Mouse (Mus musculus) lung, adult 18-20 months (tissue): Measurements from ENCODE around the gene Tsnax.

ENCODE experiments used
- DNase-seq, 2 experiments: peaks; one replicate each; pipeline ENCODE4 v3.0.0; 2022; ENCODE audit warnings: mixed read lengths in 2 of 2

The Tsnax gene

GRCm38 (mm10) chr8:125043935-125044334 lies 31.1 kb downstream of the Tsnax start:
- no peak for DNase-seq

- DNase-seq: no peak
These were observed 33.0 kb downstream of the Tsnax start for GRCm38 (mm10) chr8:125045760-125046159.

GRCm38 (mm10) chr8:125049051-125049750 lies 36.4 kb downstream of the Tsnax start:
- no peak for DNase-seq

GRCm38 (mm10) chr8:125049826-125050225 lies 37.0 kb downstream of the Tsnax start:
- no peak for DNase-seq

GRCm38 (mm10) chr8:125052026-125052425 lies 39.2 kb downstream of the Tsnax start:
- peak; percentile 36 to 61 for DNase-seq

- DNase-seq: peak; percentile 33 to 37
These were observed 41.0 kb downstream of the Tsnax start, which contains the start of gene Disc1 for GRCm38 (mm10) chr8:125053505-125054435. Disc1 (plus strand) TSS chr8:125054195.

- DNase-seq: peak; percentile 56 to 63
These were observed 41.6 kb downstream of the Tsnax start for GRCm38 (mm10) chr8:125054436-125054810.

GRCm38 (mm10) chr8:125060904-125061303 lies 48.1 kb downstream of the Tsnax start:
- no peak for DNase-seq

- no peak for DNase-seq
These were observed 52.8 kb downstream of the Tsnax start for GRCm38 (mm10) chr8:125065596-125065995.

- peak; percentile 78 for DNase-seq
These were observed 54.3 kb downstream of the Tsnax start for GRCm38 (mm10) chr8:125066913-125067595.

- peak; percentile 53 to 66 for DNase-seq
These were observed 54.8 kb downstream of the Tsnax start for GRCm38 (mm10) chr8:125067596-125067960.

- no peak for DNase-seq
These were observed 55.5 kb downstream of the Tsnax start for GRCm38 (mm10) chr8:125068146-125068905.

GRCm38 (mm10) chr8:125069304-125069703 lies 56.5 kb downstream of the Tsnax start:
- DNase-seq: no peak

- DNase-seq: no peak
These were observed 56.9 kb downstream of the Tsnax start for GRCm38 (mm10) chr8:125069733-125070132.

- no peak for DNase-seq
These were observed 61.3 kb downstream of the Tsnax start for GRCm38 (mm10) chr8:125074141-125074540.

GRCm38 (mm10) chr8:125074581-125074980 lies 61.8 kb downstream of the Tsnax start:
- no peak for DNase-seq

GRCm38 (mm10) chr8:125075389-125075788 lies 62.6 kb downstream of the Tsnax start:
- no peak for DNase-seq

- no peak for DNase-seq
These were observed 64.5 kb downstream of the Tsnax start for GRCm38 (mm10) chr8:125077326-125077725.

GRCm38 (mm10) chr8:125078771-125079384 lies 66.1 kb downstream of the Tsnax start:
- DNase-seq: peak in 1 of 2 experiments; percentile 36

GRCm38 (mm10) chr8:125080388-125081344 lies 67.9 kb downstream of the Tsnax start:
- no peak for DNase-seq

GRCm38 (mm10) chr8:125083746-125084145 lies 70.9 kb downstream of the Tsnax start:
- DNase-seq: peak; percentile 22 to 24
